Mouse (Mus musculus) brain, embryonic 14.5 days (tissue): ENCODE measurements around the gene Col4a4.

ENCODE experiments used
- CTCF ChIP-seq: fragments of 200-500 bp; IDR thresholded peaks from 2 replicates; pipeline ENCODE4 v1.5.1; 2012; ENCODE audit warnings: inconsistent platforms, mild to moderate bottlenecking, moderate library complexity, borderline replicate concordance; ENCODE audit not compliant: insufficient read depth, insufficient read length; ENCODE audit errors: extremely low read depth
- POLR2A ChIP-seq: fragments of 200-500 bp; IDR thresholded peaks from 2 replicates; pipeline ENCODE4 v1.6.1; 2012; ENCODE audit warnings: mild to moderate bottlenecking, inconsistent platforms, borderline replicate concordance; ENCODE audit not compliant: poor library complexity, insufficient read depth, insufficient read length, severe bottlenecking; ENCODE audit errors: extremely low read depth

DNA sequence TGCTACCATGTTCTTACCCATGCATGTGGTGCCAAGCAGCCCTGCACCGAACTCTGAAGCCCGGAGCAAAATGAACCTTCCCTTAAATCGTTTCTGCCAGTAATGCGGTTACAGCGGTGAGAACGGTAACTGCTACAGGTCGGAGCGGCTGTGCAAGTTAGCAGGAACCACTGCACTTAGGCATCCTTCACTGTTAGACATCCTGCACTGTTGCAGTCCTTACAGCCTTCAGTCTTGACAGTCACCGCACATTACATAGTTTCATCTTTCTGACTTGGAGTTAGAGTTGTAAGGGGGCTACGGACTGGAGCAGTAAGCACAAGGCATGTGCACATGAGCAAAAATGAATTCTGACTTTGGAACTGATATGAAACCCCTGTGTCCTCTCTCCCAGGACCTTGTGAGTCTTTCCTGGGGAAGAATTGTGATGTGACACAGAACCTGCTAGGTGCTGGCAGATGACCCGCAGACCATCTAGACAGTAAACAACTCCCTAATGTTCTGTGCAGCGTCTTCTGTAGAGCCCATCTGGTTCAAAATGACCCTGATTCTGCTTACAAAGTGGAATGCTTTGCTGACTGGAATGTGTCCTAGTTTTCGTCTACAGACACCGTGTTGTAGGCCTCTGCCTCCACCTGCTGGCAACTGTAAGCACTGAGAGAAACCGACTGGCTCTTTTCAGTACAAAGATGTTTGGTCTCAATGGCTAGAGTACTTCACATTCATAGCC lies 153.6 kb downstream of the Col4a4 start:
- no peak for TF ChIP-seq POLR2A
- TF ChIP-seq CTCF, result peak; percentile 88; the same call in 1 of the 2 replicates
